Mouse (Mus musculus) liver (tissue): Measurements from ENCODE around the gene Asf1a.
"Not testable (repeated sequence)": the region's sequence is repeated elsewhere in the genome, so short reads cannot be mapped to it uniquely, and the experiment has no call there.

Experiments used
- DNase-seq: peaks from one replicate; pipeline ENCODE4 v3.0.0-alpha.2; 2020; ENCODE audit warnings: mixed read lengths

Gene Asf1a

GRCm38 (mm10) chr10:53650683-53651082 is 54.1 kb downstream of the Asf1a start:
- no peak for DNase-seq

DNA sequence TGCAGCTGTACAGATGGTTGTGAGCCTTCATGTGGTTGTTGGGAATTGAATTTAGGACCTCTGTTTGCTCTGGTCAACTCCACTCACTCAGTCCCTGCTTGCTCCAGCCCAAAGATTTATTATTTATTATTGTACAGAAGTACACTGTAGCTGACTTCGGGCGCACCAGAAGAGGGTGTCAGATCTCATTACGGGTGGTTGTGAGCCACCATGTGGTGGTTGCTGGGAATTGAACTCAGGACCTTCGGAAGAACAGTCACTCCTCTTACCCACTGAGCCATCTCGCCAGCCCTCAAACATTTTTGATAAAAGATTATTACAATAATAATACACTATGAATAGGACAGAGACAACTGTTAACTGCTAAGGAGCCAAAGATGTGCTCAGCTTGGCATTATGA is 57.7 kb downstream of the Asf1a start:
- DNase-seq, result not testable (repeated sequence)
